Mouse (Mus musculus): ENCODE measurements around the gene Lipi.

DNA sequence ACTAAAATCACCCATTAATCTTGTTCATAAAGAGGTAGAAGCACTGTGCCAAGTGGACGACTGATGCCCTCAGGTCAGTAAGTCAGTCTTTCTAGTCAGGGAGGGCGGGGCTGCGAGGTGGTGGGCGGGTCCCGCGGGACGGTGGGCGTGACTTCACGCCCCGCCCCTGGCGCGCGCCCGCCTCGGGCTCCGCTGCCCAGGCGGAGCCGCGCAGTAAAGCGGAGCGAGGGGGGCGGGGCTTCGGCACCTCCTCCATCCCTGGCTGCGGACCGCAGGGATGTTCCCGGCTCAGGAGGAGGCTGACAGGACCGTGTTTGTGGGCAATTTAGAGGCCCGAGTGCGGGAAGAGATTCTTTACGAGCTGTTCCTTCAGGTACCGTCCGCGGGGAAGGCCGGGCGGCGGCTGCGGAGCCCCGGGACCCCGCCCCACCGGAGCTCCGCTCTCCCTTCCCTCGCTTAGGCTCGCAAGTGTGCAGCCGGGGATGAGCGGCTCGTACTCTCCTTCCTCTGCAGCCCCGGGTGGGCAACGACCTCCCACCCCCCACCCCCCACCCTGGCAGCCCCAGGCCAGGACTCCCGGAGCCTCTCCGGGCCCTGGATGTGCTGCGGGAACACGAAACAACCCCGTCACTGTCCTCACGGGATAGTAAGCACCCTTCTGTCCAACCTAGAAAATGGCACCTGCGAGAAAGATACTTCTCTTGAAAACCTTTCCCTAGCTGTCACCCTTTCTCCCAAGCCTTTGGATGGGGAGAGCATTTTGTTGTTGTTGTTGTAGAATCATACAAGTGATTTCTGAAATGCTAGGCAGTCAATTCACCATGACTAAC is 7.0 kb upstream of the Lipi start, which contains the start of gene Rbm11:
- no peak for TF ChIP-seq CTCF (IDR thresholded peaks at IDR 0.05)
- no peak for TF ChIP-seq POLR2A (IDR thresholded peaks at IDR 0.05; ENCODE audit: insufficient read depth, low read depth, low read length)
- no peak for TF ChIP-seq EP300 (IDR thresholded peaks at IDR 0.05; ENCODE audit: insufficient read depth, low read depth, low read length)
